Mouse (Mus musculus): ENCODE data around the gene Grik4.

GRCm38 (mm10) chr9:42798280-42798679 lies 146.0 kb downstream of the Grik4 start:
- TF ChIP-seq CTCF (IDR thresholded peaks at IDR 0.05; ENCODE audit: control insufficient read depth, insufficient read depth, insufficient replicate concordance, low read depth, low read length) = no peak
- TF ChIP-seq POLR2A (IDR thresholded peaks at IDR 0.05; ENCODE audit: control insufficient read depth, low read depth, low read length) = no peak
